Mouse (Mus musculus) cerebellum, adult 18-20 months (tissue): ENCODE measurements around the gene Rnf141.
A peak's percentile ranks its signal among the peaks of the same experiment; 100 is the strongest.

Source experiments
- DNase-seq, 2 experiments: peaks; one replicate each; pipeline ENCODE4 v3.0.0; 2021

The Rnf141 gene

GRCm38 (mm10) chr7:110823995-110824953 is 20.0 kb downstream of the Rnf141 start:
- no peak for DNase-seq

GRCm38 (mm10) chr7:110823593-110823992 is 20.7 kb downstream of the Rnf141 start:
- DNase-seq: no peak

- no peak for DNase-seq
Observed at GRCm38 (mm10) chr7:110823076-110823475, 21.2 kb downstream of the Rnf141 start.

- no peak for DNase-seq
Observed at GRCm38 (mm10) chr7:110822055-110822454, 22.2 kb downstream of the Rnf141 start.

- DNase-seq: peak; percentile 65 to 66
Observed at GRCm38 (mm10) chr7:110821653-110822052, 22.6 kb downstream of the Rnf141 start.

- DNase-seq: no peak
Observed at GRCm38 (mm10) chr7:110821068-110821467, 23.2 kb downstream of the Rnf141 start.

GRCm38 (mm10) chr7:110818787-110819350 is 25.4 kb downstream of the Rnf141 start:
- DNase-seq: no peak

- no peak for DNase-seq
Observed at GRCm38 (mm10) chr7:110818206-110818605, 26.1 kb downstream of the Rnf141 start.

GRCm38 (mm10) chr7:110816037-110816436 is 28.2 kb downstream of the Rnf141 start:
- DNase-seq: peak; percentile 24 to 45

GRCm38 (mm10) chr7:110813983-110814382 is 30.3 kb downstream of the Rnf141 start:
- no peak for DNase-seq

- no peak for DNase-seq
Observed at GRCm38 (mm10) chr7:110811529-110811928, 32.7 kb downstream of the Rnf141 start.

GRCm38 (mm10) chr7:110810995-110811394 is 33.3 kb downstream of the Rnf141 start:
- no peak for DNase-seq

- DNase-seq: no peak
Observed at GRCm38 (mm10) chr7:110809585-110810557, 34.4 kb downstream of the Rnf141 start.

GRCm38 (mm10) chr7:110808962-110809361 is 35.3 kb downstream of the Rnf141 start:
- no peak for DNase-seq

- no peak for DNase-seq
Observed at GRCm38 (mm10) chr7:110807460-110808030, 36.7 kb downstream of the Rnf141 start.

- DNase-seq: peak; percentile 27 to 37
Observed at GRCm38 (mm10) chr7:110804266-110804665, 40.0 kb downstream of the Rnf141 start.

- no peak for DNase-seq
Observed at GRCm38 (mm10) chr7:110803131-110803530, 41.1 kb downstream of the Rnf141 start.

GRCm38 (mm10) chr7:110801028-110801427 is 43.2 kb downstream of the Rnf141 start:
- peak; percentile 82 to 87 for DNase-seq

- no peak for DNase-seq
Observed at GRCm38 (mm10) chr7:110797722-110798409, 46.4 kb downstream of the Rnf141 start.

- no peak for DNase-seq
Observed at GRCm38 (mm10) chr7:110796367-110797051, 47.7 kb downstream of the Rnf141 start.

GRCm38 (mm10) chr7:110794722-110795121 is 49.5 kb downstream of the Rnf141 start:
- DNase-seq: no peak
